Mouse (Mus musculus) bone marrow macrophage, adult 2 months (primary cell): ENCODE results near the gene Marcksl1.

ENCODE experiments used
- CTCF ChIP-seq: IDR thresholded peaks from 2 replicates; pipeline ENCODE4 v1.5.1; 2012; ENCODE audit warnings: low read depth, mild to moderate bottlenecking, low read length, moderate library complexity
- POLR2A ChIP-seq: IDR thresholded peaks from 2 replicates; pipeline ENCODE4 v1.6.1; 2012; ENCODE audit warnings: mild to moderate bottlenecking, low read depth, low read length, borderline replicate concordance

GRCm38 (mm10) chr4:129464286-129464815 is 49.0 kb upstream of the Marcksl1 start:
- peak; percentile 3; the same call in 1 of the 2 replicates for TF ChIP-seq CTCF
- no peak for TF ChIP-seq POLR2A
